Mouse (Mus musculus): ENCODE data around the gene Tmem161a.
"Not testable (repeated sequence)": the region's sequence is repeated elsewhere in the genome, so short reads cannot be mapped to it uniquely, and the experiment has no call there.

Gene Tmem161a

DNA sequence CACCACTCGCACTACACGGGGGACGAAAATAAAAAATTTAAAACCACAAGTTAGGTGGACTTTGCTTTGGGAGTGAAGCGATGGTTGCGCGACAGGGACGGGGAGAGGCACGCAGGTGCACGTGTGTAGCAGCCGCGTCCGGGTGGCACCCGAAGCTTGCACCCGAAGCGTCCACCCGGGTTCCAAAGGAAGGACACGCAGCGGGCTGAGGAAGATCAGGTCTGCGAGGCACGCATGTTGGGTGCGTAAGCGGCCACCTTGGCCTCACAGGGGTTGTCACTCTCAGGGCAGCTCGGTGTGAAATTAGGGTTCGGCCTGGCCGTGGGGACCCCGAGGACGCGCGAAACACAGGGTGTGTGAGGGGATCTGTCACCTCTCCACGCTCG is 39.6 kb downstream of the Tmem161a start:
- DNase-seq = no peak

DNA sequence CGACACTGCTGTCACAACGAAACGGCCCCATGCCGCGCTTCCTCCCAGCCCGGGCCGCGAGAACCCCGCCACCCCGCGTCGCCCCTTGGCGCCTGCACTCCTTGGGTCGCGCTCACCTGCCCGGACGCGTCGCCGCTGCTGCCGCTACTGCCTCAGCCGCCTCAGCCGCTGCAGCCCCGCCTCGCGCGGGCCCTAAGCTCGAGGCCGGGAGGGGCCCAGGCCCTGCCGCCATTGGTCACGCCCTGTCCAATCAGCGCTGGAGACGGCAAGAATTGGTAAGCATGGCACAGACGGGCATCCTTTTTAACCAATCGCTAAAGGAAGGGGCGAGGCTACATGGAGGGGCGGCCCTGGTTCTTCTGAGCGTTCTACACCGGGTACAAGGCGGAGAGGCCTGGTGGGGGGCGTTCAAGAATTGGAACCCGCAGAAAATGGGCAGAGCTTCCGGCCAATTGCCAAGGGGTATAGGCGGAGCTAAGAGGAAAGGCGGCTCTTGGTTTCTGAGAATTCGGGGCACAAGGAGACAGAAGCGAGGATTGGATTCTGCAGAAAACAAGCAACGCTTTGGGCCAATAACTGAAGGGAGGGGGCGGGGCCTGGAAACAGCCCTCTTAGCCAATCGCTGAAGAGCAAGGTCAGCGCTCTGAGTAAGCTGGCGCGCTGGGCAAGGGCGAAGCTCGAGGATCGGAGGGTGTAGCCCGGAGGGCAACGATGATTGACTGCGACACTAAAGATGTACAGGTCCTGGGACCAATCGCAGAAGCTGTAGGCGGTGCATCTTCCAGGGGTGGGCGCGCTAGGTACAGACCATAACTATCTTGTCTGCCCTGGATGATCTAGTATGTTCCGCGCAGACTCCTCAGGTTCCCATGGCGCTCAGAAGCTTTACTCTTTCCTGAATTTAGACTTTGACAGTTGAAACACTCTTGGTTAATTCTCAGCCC is 40.2 kb downstream of the Tmem161a start, which contains the start of gene Slc25a42:
Gene Slc25a42 (minus strand): TSS at position 194 of the 944 bp plus-strand sequence.
- peak; percentile 97 for DNase-seq

DNA sequence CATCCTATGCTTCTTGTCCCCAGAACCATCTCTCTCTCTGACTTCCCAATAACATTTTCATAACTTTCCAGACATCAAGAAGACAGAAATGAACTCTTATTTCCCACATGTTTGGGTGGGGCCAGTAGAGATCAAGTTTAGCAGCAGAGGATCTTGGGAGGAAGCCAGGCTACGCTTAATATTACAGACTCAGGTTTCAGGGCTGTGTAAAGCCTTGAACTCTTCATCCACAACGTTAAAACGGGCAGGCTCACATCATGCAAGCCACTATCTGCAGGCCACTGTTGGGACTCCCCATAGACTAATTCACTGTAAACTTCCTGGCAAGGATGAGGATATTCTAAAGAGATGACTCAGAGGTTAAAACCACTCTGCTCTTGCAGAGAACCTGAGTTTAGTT is 42.3 kb downstream of the Tmem161a start:
- no peak for DNase-seq

DNA sequence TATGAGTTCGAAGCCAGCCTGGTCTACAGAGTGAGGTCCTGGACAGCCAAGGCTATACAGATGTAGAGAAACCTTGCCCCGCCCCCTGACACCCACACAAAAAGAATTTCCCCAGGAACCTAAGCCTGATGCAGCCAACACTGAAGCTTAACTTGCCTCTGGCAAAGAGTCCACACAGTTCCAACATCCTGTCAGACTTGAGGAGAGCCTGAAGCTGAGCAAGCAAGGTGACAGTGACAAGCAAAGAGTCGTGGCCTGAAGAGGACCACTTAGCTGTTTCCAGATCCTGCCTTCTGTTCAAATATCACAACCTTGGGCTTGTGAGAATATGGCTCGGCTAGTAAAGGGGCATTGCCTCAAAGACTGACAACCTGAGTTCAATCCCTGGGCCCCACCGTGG is 42.9 kb downstream of the Tmem161a start:
- DNase-seq = no peak

DNA sequence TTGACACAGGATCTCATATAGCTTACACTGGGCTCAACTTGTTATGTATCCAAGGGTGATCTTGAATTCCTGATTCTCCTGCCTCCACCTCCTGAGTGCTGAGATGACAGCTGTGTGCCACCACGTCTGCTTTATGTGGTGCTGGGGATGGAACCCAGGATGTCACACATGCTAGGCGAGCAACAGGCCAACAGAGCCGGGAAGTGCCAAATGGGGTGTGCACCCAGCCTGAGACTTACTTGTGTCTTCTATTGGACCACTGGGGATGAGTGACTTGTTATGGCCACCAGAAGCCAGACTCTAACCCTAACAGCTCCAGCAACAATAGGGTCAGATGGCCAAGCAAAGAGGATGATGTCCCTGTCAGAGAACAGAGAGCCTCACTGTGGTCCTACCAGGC is 44.0 kb downstream of the Tmem161a start:
- not testable (repeated sequence) for DNase-seq

DNA sequence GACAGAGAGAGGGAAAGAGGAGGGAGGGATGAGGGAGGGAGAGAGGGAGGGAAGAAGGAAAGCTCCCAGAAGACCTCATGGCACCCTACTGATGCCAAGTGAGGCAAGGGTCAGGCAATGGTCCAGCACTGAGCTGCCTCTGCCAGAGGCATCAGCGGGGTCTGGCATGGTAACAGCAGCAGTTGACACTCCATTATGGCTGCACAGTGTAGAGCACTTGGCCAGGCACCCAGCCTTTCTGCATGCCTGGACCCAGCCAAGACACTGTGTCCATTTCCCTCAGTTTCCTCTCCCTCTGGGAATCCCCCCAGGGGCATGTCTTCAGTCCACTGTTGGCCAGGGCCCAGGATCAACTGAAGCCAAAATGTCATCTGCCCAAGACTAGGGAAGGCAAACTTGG is 44.4 kb downstream of the Tmem161a start:
- DNase-seq = peak; percentile 87

DNA sequence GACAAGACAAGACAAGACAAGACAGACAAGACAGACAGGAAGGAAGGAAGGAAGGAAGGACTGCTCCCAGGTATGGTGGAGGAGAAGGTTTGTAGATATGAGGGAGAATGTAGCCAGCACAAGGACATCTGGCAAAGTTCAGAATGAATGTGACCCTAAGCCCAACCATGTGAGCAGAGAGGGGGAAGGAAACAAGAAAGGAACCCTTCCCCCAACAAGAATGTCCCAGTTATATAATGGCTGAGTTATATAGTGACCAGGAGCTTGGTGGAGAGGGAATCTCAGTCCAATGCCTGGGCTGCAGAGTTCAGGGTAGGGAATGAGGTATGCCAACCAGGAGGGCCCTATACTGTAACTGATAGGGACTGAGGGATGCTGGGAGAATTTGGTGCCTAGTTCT is 45.3 kb downstream of the Tmem161a start:
- peak; percentile 54 for DNase-seq

DNA sequence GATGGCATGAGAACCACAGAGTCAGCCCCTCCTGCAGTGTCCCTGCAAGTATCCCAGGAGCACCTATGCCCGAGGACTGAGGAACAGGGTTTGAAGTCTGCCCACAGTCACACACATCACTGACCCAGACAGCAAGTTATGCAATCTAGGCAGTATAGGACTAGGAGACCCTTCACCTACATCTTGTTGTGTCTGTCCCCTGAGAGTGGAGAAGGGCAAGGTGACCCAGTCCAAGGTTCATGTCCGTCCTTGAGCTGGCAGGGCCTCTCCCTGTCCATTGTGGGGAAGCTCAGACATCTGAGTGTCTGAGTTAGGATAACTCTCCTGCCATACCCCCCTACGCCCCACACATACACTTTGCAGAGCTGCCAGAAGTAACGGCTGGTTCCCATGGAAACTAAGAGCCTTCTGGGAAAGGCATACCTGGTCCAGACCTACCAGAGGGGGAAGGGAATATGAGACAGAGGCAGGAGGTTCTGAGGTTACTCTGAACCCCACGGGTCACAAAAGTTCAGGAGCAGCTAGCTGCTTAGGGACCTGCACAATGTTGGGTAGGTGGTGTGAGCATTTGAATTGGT is 47.0 kb downstream of the Tmem161a start:
- DNase-seq = peak; percentile 43

DNA sequence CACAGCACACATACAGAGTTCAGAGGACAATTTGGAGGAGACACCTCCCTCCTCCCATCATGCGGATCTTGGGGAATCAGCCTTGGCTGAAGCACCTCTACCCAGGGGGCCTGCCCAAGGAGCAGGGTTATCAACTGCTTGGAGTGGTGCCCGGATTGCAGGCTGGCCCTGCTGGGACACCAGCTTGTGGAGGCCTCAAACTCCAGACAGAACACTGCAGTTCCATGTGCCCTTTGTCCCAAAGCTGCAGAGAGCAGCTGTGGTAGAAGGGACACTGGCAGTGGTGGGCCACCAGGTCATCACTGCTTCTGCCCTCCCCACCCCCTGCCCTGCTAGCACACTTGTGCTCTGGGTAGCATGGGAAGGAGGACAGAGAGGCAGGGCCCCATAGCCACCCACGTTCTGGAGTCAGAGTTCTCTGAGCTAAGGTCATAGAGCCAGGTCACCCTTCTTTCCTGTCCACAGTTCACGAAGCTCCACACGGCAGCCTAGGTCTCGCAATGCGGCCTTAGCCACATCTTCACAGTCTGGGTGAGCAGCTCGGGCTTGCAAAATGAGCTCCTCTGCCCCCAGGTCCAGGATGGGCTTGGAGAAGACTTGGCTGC is 48.2 kb downstream of the Tmem161a start:
- peak; percentile 72 for DNase-seq

DNA sequence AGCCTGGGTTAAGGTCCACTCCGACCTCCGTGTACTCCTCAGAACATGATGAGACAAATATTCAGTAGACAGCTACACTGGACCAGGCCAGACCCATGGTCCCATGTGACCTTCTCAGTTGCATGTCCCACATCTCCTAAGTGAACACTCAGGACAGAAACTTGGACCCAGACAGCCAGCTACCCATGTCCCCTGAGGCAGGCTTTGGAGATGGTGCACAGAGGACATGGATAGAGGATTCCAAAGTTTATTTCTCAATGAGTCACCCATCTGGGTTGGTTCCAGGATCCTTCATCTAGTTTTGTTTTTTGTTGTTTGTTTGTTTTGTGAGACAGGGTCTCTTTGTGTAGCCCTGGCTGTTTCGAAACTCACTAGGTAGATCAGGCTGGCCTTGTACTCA is 48.8 kb downstream of the Tmem161a start:
- no peak for DNase-seq

DNA sequence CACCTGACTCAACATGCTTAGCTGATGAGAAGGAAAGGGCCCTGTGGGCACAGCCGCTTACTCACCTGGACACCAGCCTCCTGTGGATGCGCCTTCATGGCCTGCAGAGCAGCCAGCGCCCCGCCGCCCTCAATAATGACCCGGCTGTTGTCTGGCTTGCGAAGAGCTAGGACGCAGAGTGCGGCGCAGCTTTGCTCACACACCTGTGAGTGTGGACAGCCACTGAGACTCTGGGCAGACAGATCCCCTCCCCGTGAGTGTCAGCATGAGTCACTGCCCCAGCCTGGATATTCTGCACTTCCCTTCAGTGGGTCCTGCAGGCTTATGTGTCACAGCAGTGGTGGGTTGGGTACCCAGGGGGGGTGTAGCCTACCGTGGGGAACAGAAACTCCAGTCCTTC is 49.9 kb downstream of the Tmem161a start:
- peak; percentile 7 for DNase-seq

DNA sequence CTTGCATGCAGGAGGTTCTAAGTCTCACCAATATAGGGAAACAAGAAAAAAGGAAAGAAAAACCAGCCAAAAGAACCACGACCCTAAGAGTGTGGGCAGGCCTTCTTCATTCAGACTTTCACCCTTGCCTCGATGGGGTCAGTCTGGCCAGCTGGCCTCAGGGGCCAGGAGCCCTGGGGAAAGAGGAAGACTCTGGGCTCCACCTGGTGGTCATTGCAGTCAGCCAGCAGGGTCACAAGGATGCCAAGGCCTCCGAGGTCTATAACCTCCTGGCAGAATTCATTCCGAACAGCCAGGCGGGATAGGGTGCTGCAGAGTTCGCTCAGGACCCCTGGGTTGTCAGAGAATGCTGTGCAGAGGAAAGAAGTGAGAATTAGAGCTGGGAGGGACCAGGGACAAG is 51.2 kb downstream of the Tmem161a start:
- peak; percentile 81 for DNase-seq

DNA sequence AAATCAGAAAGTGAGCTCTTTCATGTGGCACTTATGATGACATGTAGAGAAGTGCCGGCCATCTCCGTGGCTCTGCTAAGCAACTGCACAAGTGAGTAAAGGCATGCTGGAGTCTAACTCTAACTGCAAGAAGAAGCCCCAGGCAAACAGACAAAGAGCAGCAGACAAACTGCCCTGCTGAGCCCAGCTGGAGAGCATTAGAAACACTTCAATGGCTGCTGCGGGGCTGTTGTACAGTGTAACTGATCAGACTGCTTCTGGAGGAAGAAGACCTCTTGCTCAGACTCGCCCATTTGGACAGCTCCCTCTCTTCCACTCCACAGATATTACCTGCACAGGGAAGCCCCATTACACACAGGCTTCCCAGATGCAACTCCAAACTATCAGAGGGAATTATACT is 55.8 kb downstream of the Tmem161a start:
- DNase-seq = no peak

DNA sequence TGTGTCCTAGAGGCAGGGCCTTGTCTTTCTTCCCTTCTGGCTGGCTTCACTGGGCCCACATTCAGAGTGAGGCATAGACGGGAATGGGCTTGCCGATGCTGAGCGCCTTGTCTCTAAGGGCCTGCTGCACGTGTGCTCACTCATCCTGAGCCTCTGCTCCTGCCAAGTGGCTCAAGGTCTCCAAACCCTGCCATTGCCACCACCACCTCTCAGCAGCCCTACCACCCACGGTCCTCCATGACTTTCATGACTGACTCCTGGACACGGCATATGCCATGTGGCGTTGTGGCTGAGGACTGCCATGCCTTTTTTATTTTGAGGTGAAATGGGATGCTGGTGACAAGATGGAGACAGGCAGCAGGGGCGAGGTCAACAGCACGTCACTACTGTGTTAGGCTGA is 58.7 kb downstream of the Tmem161a start:
- DNase-seq = no peak
